Mouse (Mus musculus) cerebellum, postnatal 25 days (tissue): ENCODE results near the gene Mmp11.

Experiments
- DNase-seq, 2 experiments: peaks; one replicate each; pipeline ENCODE4 v3.0.0; 2021; ENCODE audit warnings: mixed read lengths in 2 of 2

Gene Mmp11

DNA sequence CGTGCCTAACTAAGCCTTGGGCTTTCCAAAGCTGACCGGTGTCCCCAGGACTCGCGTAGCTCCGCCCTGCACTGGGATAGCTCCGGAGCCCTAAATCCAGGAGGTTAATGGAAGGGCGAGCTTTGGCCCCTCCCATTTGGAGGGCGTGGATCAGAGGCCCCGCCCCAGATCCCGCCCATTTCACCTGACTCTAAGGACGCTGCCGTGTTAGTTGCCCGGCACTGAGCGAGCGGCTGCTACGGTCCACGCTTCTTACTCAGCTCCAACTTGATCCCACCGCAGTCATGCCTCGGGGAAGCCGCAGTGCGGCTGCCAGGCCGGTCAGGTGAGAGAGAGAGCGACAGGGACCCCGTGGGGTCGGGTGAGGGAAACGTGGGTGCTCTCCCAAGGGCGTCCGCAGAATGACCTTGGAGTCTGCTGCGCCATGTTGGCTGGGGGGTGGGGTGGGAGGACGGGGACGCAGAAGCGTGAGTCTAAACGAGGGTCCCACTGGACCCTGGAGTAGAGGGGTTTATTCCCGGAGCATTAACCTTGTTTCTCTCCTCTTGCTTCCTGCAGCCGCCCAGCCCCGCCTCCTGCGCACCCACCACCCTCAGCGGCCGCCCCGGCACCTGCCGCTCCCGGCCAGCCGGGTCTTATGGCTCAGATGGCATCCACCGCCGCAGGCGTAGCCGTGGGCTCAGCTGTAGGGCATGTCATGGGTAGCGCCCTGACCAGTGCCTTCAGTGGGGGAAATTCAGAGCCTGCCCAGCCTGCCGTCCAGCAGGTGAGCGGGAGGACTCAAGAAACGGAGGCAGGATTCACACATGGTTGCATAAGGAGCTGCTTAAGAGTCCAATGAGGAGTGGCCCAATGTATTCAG lies at the start of gene Mmp11:
Gene Mmp11 (minus strand): TSS at position 817 of the 862 bp plus-strand sequence.
- peak; percentile 90 to 94 for DNase-seq

DNA sequence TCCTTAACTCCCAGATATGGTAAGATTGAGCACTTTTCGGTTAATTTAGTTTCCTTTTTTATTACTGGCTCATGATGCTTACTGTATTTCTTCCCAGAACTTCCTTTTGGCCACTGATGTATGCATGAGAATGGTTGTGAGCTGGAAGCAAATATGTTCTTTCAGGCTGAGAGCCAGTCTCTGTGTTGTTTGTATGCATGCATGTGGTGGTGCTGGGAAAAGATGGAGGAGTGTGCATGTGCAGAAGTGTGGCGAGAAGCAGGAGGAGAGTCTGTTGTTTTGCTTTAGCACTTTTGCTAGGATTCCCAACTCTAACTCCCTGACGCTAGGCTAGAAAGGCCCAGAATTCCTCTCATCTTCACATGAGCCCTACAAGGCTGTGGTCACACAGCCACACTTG lies 43.1 kb upstream of the Mmp11 start:
- DNase-seq, result no peak

DNA sequence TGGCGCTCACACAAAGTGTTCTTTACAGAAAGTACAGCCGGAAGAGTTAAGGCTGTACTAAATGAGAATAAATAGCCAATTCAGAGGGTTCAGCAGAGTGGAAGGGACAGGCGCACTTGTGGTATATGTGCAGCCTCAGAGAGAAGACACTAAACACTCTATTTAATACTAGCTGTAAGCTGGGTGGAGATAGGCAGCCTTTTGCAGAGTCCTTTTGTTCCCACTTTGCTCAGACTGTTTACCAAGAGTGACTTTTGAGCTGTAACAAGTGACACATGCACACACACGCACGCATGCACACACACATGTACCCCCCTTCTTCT lies 42.5 kb upstream of the Mmp11 start:
- no peak for DNase-seq

DNA sequence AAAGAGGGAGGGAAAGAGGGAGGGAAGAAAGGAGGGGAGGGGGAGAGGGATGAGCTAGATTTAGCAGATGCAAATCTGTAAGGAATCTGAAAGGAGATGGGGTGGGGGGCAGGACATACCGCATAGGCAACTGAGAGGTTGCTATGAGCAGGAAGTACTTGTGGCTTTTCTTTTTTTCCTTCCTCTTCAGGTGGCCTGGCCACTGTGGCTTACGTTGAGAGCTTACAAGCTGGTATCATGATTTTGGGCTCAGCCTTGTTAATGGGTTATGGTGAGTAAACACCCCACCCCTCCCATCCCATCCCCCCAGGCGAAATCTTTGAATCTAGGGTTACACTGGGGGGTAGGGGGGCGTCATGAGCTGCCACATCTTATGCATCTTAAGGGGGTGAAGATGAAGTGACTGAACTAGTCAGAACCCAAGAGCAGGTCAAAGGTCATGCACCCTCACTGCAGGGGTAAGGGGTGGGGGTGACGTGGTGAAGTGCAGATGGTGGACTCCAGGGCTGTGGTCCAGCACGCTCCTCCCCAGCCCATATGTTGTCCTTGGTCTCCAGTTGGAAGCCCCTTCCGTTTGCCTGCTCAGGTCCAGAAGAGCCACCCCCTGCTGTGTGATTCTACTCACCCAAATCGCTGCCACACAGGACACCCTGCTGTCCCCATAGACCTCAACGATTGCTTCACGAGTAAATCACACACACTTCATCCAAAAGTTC lies 42.0 kb upstream of the Mmp11 start:
- DNase-seq, result no peak

DNA sequence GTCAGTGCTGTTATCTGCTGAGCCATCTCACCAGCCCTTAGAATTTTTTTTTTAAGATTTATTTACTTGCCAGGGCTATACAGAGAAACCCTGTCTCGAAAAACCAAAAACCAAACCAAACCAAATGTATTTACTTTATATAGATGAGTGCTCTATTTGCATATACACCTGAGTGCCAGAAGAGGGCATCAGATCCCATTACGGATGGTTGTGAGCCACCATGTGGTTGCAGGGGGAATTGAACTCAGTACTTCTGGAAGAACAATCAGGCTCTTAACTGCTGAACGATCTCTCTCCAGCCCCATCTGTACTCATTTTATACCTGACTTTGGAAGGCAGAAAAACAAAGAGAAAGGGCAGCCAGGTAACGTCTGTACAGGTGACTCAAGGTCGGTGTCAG lies 38.9 kb upstream of the Mmp11 start:
- peak in 1 of 2 experiments; percentile 27 for DNase-seq

DNA sequence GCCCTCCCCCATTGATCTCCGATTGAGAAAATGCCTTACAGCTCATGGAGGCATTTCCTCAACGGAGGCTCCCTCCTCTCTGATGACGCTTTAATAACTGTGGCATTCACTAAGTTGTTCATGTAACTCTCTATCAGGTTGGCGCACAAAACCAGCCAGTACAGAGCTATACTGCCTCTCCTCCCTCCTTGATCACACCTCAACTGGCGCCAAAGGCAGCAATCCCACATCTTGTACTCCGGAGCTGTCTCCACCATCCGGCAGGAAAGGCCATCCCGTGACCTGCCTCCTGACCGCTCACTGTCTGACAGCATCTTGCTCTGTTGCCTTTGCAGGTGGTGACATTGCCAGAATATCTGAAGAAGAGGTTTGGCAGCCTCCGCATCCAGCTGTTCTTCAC lies 37.5 kb upstream of the Mmp11 start:
- no peak for DNase-seq

DNA sequence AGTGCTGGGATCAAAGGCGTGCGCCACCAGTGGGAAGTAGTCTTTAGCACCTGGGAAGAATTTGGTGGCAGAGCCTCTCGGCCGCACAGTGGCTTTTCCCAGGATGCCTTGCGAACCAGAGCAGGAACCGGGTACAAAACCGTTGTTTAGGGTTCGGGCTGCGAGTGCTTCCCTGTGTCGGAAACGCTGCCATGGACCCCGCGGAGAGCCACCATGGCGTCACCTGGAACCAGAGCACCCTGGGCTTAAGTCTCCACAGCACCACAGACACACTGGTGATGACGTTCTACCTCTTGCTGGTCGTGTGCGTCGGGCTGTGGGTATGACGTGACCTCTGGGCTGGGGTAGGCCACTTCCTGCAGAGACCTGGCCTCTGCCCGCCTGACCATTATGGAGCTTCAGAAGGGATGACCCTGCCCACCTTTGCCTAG lies 18.1 kb upstream of the Mmp11 start, which contains the start of gene Gm5134:
Gene Gm5134 (plus strand): TSS at position 134 of the 431 bp plus-strand sequence.
- DNase-seq, result no peak

DNA sequence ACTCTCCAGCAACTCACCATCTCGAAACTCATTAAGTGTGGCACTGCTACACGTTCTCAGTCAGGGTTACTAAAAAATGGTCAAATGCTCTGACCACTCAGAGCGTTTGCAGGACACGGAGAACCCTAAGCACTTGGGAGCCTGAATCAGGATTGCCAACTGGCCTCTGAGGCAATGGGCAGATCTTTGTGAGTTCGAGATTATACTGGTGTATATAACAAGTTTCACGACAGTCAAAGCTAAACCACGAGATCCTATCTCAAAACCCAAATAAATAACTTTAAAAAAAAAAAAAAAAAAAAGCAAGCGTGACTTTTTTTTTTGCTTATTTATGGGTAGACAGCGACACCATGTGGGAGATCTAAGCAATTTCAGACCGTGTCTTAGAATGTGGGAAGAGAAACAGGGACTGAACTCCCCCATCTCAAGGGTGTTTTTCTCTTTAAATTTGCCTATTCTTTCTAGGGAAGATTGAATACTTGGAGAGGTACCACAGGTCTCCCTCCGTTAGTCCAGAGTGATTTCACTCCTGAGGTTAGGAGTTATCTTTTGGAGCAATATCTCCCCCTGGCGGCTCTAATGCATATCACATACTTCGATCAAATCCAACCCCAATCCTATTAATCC lies 15.2 kb upstream of the Mmp11 start:
- DNase-seq, result peak; percentile 54 to 69

DNA sequence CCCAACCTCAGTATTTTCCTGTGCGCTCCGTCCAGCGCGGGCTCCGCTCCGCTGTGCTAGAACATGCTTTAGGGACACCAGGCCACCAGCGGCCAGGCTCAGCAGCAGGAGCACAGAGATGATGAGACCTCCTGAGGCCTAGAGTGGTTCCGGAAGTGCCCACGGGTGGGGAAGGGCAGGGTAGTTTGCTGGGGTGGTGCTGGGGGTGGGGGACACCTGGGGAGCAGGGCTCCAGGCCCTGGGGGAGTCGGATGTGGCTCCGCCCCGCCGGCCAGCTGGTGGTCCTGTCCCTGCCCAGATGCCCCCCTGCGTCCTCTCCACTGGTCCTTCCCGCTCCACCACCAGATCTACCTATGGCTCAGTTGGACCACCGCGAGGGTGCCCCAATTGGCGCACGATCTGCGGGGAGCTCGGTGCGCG lies 14.5 kb upstream of the Mmp11 start:
- peak; percentile 41 to 48 for DNase-seq

DNA sequence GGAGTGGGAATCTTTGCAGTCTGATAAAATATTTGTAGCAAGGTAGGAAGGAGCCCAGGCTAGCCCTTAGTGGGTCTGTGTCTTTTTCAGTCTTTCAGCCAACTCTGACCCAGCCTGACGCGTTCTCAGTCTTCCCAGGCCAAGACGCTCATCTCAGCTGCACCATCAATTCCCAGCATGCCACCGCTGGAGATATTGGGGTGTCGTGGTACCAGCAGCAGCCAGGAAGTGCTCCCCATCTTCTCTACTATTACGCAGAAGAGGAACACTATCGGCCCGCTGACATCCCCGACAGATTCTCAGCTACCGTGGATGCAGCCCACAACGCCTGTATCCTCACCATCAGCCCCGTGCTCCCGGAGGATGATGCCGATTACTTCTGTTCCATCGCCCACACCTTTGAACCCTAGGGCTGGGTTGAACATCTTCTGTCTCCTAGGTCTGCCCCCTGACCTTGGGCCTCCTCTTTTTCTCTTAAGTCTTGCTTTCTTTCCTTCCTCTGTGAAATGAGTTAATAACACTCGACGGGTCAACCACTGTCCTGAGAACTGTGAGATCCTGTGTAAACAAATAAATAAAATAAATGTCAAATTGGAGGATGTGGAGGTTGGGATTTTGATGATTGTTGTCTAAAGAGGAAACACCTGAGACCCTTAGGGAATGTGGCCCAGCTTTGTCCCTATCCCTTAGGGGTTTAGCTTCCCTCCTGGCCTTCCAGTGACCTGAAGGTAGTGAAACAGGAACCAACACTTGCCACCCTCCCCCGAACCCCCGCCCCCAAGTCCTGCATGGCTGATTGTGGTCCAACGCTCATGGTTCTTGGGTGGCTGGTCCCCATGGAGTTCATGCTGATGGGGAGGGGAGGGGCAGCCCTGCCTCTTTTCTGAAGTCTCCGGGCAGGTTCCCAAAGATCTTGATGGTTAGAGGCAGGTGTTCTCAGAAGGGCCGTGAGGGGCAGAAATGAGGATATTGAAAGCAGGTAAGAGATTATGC lies 13.1 kb upstream of the Mmp11 start:
- no peak for DNase-seq

DNA sequence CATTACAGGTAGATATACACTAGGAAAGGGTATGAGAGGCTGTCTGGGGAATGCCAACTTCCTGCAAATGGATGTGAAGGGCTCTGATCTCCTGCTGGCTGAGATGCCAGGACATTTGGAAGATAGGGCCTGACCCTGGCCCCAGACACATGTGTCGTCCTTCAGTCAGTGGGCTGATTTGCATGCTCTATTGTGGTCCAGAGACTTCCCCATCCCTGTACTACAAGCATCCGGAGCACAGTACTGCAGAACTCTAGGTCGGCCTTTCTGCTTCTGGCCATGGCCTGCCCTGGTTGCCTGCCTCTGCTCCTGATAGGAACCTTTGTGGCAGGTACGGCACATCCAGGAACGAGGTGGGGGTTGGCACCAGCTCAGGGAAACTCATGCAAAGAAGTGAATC lies 11.8 kb upstream of the Mmp11 start:
- DNase-seq, result no peak

DNA sequence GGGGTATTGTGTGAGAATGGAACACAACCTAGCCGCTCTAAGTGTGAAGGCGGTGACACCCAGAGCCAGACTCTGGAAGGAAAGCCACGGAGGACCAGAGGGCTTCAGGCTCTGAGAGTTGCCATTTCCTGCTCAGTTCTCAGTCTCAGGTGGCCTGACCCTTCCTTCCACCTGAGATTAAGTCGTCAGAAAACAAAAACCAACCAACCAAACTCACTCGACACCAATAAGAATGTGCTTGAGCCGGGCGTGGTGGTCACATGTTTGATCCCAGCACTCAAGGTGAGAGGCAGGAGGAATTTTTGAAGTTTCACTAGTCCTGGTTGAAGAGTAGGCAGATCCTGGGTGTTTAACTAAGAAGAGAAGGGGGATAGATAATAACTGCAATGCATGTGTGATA lies 9.6 kb upstream of the Mmp11 start:
- DNase-seq, result no peak

DNA sequence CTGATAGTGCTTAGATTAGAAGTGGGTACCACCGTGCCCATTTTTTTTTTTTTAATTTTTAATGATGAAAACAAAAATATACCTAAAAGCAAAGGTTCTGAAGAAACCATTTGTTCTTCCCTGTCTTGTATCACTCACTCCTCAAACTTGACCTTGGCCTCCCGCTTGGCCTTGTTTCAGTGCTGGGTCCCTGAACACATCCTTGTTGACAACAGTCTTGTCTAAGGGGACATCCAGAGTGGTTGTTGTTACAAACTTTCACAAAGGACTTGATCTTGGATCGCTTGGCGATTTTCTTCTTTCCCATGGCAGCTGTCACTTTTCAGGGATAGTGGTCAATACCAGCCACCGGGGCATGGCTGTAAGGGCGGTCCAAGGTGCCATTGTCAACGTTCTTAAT lies 8.9 kb upstream of the Mmp11 start:
- no peak for DNase-seq

DNA sequence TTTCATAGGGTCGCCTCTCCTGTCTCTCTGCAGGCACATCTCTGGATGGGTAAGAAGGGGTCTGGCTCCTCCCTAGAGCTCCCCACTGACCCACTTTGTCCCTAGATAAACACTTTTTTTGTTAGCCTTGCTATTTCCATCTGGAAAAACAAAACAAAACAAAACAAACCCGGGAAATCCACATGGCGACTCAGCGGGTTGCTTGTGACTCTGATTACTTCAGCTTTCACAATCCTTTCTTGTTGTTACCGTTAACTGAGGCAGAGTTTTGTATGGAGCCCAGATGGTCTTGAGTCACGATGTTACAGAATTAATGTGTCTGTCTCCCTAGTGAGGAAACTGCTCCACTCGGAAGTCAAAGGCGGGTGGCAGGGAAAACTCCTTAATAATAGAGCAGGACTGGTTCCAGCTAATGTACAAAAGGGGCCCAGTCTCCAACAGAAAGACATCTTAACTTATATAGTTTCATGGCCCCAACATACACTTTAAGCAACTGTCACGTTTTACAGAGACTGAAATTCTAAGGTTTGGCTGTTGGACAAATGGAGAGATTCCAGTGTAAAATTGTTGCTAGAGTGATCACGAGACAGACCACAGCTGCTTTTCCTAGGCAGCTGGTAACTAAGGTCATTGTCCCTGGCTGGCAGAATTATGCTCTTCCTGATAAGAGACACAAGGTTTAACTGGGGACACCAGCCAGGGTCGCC lies 7.9 kb upstream of the Mmp11 start:
- DNase-seq, result no peak

DNA sequence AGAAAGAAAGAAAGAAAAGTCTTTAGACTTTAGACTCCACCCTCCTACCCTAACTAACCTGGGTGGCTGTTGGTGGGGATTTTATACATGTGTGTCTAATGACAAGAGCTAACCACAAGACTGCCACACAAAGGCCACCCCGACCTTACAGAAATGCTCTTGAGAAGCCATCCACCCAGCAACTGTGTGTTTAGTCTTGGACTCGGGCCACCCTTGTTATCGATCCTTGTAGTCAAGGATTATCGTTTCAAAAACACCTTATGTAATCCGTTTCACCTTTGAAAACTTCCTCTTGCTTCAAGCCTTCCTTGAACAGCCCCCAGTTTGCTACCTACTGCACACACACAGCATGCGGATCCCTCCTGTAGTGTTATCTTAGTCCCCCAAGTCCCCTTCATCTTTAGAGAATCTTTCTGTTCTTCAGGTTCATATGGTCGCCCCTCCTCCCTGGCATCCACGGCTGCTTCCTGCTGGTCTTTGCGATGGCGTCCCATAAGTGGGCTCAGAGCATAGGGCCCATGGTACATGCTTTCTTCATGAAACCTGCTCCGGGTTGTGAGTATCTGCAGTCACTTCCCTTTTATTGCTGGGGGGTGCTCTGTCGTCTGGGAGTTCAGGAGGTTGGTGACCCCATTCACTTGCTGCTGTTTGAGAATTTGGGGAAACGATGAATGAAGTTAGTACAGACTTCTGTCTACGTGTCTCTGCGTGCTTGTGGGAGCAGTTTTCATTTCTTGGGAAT lies 6.6 kb upstream of the Mmp11 start, which contains the start of gene Vpreb3:
Gene Vpreb3 (plus strand): TSS at position 322 of the 742 bp plus-strand sequence.
- DNase-seq, result no peak

DNA sequence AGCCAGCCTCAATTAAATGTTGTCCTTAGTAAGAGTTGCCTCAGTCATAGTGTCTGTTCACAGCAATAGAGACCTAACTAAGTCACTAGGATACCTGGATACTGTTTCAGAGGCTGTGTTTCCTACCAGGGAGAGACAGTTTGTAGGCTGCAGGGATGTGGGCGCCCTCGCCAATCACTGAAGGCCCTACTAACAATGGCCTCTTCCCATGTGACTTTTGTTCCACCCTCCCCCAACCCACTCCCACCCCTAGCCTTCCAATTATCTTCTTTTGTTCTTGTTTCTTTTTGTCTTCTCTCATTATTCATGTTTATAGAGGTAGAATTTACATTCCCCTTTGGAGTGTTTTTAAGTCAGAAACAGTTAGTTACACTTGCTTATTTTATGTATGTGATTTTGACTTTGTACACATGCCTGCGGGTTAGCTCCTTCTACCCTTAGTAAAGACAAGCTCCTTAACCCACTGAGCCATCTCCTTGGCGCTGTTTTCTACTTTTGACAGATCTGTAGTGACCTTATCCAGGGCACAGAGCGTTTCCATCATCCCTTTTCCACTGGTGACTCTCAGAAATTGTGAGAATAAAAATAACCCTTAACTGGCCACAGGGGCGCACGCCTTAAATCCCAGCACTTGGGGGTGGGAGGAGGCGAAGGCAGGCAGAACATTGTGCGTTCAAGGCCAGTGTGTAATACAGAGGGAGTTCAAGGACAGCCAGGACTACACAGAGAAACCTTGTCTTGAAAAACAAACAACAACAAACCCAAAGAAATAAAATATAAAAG lies 4.9 kb upstream of the Mmp11 start:
- DNase-seq, result no peak

DNA sequence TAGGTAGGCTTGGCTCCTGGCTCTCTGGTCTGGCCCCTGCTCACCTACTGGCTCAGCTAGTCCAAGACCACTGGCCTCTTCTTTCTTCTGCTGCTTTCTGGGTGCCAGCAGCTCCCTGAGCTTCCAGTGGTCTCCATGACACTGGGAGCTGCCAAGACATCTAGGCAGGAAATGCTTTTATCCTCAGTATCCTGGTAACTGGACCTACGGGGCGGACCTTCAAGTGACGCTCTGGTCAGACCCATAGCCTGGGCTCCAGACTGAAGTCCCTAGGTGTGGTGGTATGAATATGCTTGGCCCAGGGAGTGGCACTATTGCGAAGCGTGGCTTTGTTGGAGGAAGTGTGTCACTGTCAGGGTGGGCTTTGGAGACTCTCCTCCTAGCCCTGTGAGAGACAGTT lies 4.2 kb upstream of the Mmp11 start, which contains the start of gene Gm867:
Gene Gm867 (minus strand): TSS at position 153 of the 400 bp plus-strand sequence.
- DNase-seq, result no peak

DNA sequence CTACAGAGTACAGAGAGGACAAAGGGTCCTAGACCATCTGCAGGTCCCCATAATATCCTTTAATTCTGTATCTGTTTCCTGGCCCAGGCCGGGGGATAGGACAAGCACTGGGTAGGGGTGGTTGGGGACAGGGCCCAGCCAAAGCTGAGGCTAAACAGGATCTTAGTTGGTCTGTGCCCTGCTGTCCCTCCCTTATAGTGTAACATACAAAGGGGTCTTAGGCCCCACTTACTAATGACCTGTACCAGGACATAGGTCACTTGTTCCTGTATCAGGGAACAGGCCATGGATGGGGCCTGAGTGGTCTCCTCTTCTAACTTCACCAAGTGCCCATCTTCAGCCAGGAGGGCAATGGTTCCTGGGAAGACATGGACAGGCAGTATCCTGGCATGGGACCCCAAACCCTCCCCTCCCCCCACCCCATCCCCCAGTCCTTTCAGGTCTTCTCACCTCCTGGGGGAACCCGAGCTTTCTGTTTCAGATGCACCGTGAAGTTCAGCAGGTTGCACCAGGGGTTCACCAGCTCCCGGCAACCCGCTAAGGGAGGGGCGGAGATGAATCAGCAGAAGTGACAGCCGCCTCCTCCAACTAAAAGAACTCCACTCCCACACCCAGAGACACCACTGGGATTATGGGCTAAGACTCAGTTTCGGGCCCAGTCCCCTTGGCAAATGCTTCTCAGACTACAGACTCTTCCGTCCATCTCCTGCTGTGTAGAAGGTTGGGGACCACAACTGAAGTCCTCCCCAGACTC lies 3.4 kb upstream of the Mmp11 start:
- DNase-seq, result no peak
